ENCODE assay signal across 36 mouse cellular contexts in the genomic region with DNA sequence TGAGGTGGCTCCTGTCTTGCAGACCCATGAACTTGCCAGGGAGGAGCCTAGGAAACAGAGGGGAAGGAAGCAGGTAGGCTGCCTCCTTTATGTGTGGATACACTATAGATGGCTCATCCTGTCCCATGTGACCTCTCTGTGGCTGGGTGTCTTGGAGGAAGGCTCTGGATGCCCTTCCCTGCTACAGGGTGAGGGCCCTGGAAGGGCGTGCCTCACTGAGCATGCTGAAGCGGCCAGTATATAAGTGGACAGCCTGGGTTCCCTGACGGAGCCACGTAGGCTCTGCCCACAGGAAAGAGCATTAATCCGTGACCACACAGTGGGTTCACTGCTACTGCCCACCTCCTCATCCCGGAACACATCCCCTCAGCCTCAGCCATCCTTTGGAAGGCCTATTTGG. TPM values are rescaled to one million over a fixed set of nuclear protein-coding genes. Genes with fewer than 3 reads are reported as not detected.
DNase-seq lines count a peak whose midpoint lies in the region; ATAC-seq and TF ChIP-seq lines count a peak whose summit lies in the region.
"Had no signal": no experiment of that assay in that cellular context is flagged by ENCODE, and none has a peak within 500 bp of the region (broad histone marks: within the 10 kb centered on the region; RNA-seq: fewer than 3 reads in every experiment).

No protein-coding gene starts in this region.

- H3K4me2 ChIP-seq in intestine, postnatal 0 days (replicated peaks; ENCODE audit: low read depth), result no peak overlapping the region
- H3K4me2 ChIP-seq in intestine, embryonic 16.5 days (ENCODE audit: low read depth, low read length), result no peak overlapping the region
- no peak overlapping the region for H3K4me2 ChIP-seq in midbrain, embryonic 16.5 days (ENCODE audit: low read length)
- H3K4me2 ChIP-seq: embryonic facial prominence, embryonic 15.5 days; heart, embryonic 12.5 days; hindbrain, embryonic 14.5 days; liver, embryonic 15.5 days; midbrain, embryonic 15.5 days; neural tube, embryonic 12.5 days had no signal

- no peaks in the 10 kb centered on the region for H3K4me1 ChIP-seq in intestine, postnatal 0 days (replicated peaks; ENCODE audit: control insufficient read depth, insufficient read depth, low read length)
- H3K4me1 ChIP-seq in intestine, embryonic 16.5 days (ENCODE audit: control insufficient read depth, insufficient read depth, low read length), result no peaks in the 10 kb centered on the region; the same call in 1 of the 2 replicates
- no peaks in the 10 kb centered on the region for H3K4me1 ChIP-seq in midbrain, embryonic 16.5 days (ENCODE audit: control insufficient read depth, insufficient read depth, low read length)
- H3K4me1 ChIP-seq: embryonic facial prominence, embryonic 15.5 days; midbrain, embryonic 10.5 days; midbrain, embryonic 15.5 days; neural tube, embryonic 12.5 days had no signal

- DNase-seq in lung, adult 18-20 months, result peak; percentile 42 to 66
- peak; percentile 65 for DNase-seq in lung, postnatal 10 days
- no peak for DNase-seq in heart, postnatal 25 days (ENCODE audit: low spot score)
- DNase-seq: adrenal gland, adult 8-10 months; cerebellum, adult 2 months; cerebellum, postnatal 14 days; gastrocnemius, postnatal 36 days; heart, adult 2 months; kidney, adult 18-20 months; layer of hippocampus, adult 9-11 months; liver; thymus, adult 18-20 months; thymus, postnatal 25 days had no signal

- H3K4me3 ChIP-seq in intestine, postnatal 0 days (ENCODE audit: low read depth, low read length), result no peak overlapping the region
- H3K4me3 ChIP-seq in intestine, embryonic 16.5 days (ENCODE audit: low read length), result no peak overlapping the region
- H3K4me3 ChIP-seq in midbrain, embryonic 16.5 days (ENCODE audit: low read depth, low read length), result no peak overlapping the region
- H3K4me3 ChIP-seq: embryonic facial prominence, embryonic 10.5 days; embryonic facial prominence, embryonic 15.5 days; heart, adult 2 months; heart, embryonic 12.5 days; liver, embryonic 15.5 days; midbrain, embryonic 10.5 days; midbrain, embryonic 15.5 days; myocyte; neural tube, embryonic 12.5 days had no signal

- H3K27ac ChIP-seq in intestine, postnatal 0 days (ENCODE audit: low read depth, low read length), result no peak overlapping the region
- no peak overlapping the region for H3K27ac ChIP-seq in intestine, embryonic 16.5 days (ENCODE audit: low read length)
- no peak overlapping the region for H3K27ac ChIP-seq in midbrain, embryonic 16.5 days (ENCODE audit: low read length)
- H3K27ac ChIP-seq: embryonic facial prominence, embryonic 15.5 days; heart, adult 2 months; hindbrain, embryonic 14.5 days; kidney, postnatal 0 days; liver, embryonic 15.5 days; midbrain, embryonic 10.5 days; midbrain, embryonic 15.5 days; neural tube, embryonic 12.5 days had no signal

- no peak overlapping the region for H3K9ac ChIP-seq in intestine, postnatal 0 days (ENCODE audit: low read depth, low read length)
- H3K9ac ChIP-seq in intestine, embryonic 16.5 days (ENCODE audit: low read depth, low read length), result no peak overlapping the region
- H3K9ac ChIP-seq in midbrain, embryonic 16.5 days (ENCODE audit: low read depth, low read length), result no peak overlapping the region
- H3K9ac ChIP-seq: embryonic facial prominence, embryonic 15.5 days; heart, embryonic 12.5 days; hindbrain, embryonic 14.5 days; liver, embryonic 15.5 days; midbrain, embryonic 15.5 days; neural tube, embryonic 12.5 days had no signal

- no peak for TF ChIP-seq CTCF in intestine, postnatal 0 days (IDR thresholded peaks at IDR 0.05; ENCODE audit: low read depth)

- H3K9me3 ChIP-seq in intestine, postnatal 0 days (ENCODE audit: control insufficient read depth), result no peaks in the 10 kb centered on the region
- H3K9me3 ChIP-seq in intestine, embryonic 16.5 days (ENCODE audit: control insufficient read depth, low read length), result no peaks in the 10 kb centered on the region
- H3K9me3 ChIP-seq in midbrain, embryonic 16.5 days (replicated peaks; ENCODE audit: control insufficient read depth, low read length, poor library complexity, severe bottlenecking), result no peaks in the 10 kb centered on the region
- H3K9me3 ChIP-seq: embryonic facial prominence, embryonic 10.5 days; embryonic facial prominence, embryonic 15.5 days; G1E; heart, embryonic 12.5 days; liver, embryonic 15.5 days; midbrain, embryonic 10.5 days; midbrain, embryonic 15.5 days; neural tube, embryonic 12.5 days had no signal

- no peaks in the 10 kb centered on the region; the same call in 1 of the 2 replicates for H3K36me3 ChIP-seq in intestine, postnatal 0 days (ENCODE audit: control insufficient read depth, insufficient read depth)
- no peaks in the 10 kb centered on the region for H3K36me3 ChIP-seq in intestine, embryonic 16.5 days (ENCODE audit: control insufficient read depth, insufficient read depth, low read length)
- no peaks in the 10 kb centered on the region for H3K36me3 ChIP-seq in midbrain, embryonic 16.5 days (ENCODE audit: control insufficient read depth, insufficient read depth, low read length)
- H3K36me3 ChIP-seq: embryonic facial prominence, embryonic 10.5 days; embryonic facial prominence, embryonic 15.5 days; G1E; heart, embryonic 12.5 days; liver, embryonic 15.5 days; midbrain, embryonic 10.5 days; midbrain, embryonic 15.5 days; neural tube, embryonic 12.5 days had no signal

- 73% methylated on average over 6 of the region's 6 CpGs for WGBS in intestine, postnatal 0 days
- WGBS in intestine, embryonic 16.5 days, result 71% methylated on average over 6 of the region's 6 CpGs
- 82% methylated on average over 6 of the region's 6 CpGs for WGBS in midbrain, embryonic 16.5 days

- ATAC-seq in intestine, postnatal 0 days, result 0 out of 2 replicates have a peak, but pooled peaks have one; percentile 29
- no peak for ATAC-seq in intestine, embryonic 16.5 days
- peak; percentile 22 for ATAC-seq in megakaryocyte, adult 5-6 weeks (ENCODE audit: poor library complexity, severe bottlenecking)
- ATAC-seq in midbrain, embryonic 16.5 days, result no peak
- ATAC-seq: forebrain, embryonic 14.5 days; midbrain, embryonic 15.5 days had no signal

- H3K27me3 ChIP-seq in intestine, postnatal 0 days (replicated peaks; ENCODE audit: control insufficient read depth, insufficient read depth, low read length), result no peaks in the 10 kb centered on the region
- H3K27me3 ChIP-seq in intestine, embryonic 16.5 days (replicated peaks; ENCODE audit: control insufficient read depth, insufficient read depth, low read length), result no peaks in the 10 kb centered on the region
- H3K27me3 ChIP-seq in midbrain, embryonic 16.5 days (ENCODE audit: control insufficient read depth, insufficient read depth, low read depth, low read length), result no peaks in the 10 kb centered on the region
- H3K27me3 ChIP-seq: embryonic facial prominence, embryonic 15.5 days; midbrain, embryonic 15.5 days; neural tube, embryonic 12.5 days had no signal

- intact Hi-C loops in heart, postnatal 25 days (cut with DNase I), result no loop called here

RNA-seq across cellular contexts. Expression of a gene that starts 5.0 kb away (rescaled TPM):
- polyA plus RNA-seq in intestine, postnatal 0 days (2015; fragmentation: Nextera tagmentation; extraction: Ambion mirVana), result not detected in 2 replicates
- polyA plus RNA-seq in intestine, embryonic 16.5 days (2015; fragmentation: Nextera tagmentation; extraction: Ambion mirVana), result 0.07 TPM in 1 of 2 replicates, not detected in the other
- not detected in 2 replicates for total RNA-seq in megakaryocyte, adult 5-6 weeks (2015)
- total RNA-seq in megakaryocyte, adult 5-6 weeks (2017), result not detected in 2 replicates
- 0.09 TPM in 1 of 2 replicates, not detected in the other for polyA plus RNA-seq in midbrain, embryonic 16.5 days (2015; fragmentation: Nextera tagmentation; extraction: Ambion mirVana)
- total RNA-seq in heart, postnatal 25 days (2021), result not detected
- total RNA-seq: adrenal gland, adult 8-10 months; adrenal gland, postnatal 4 days; G1E; gastrocnemius, postnatal 36 days; heart, adult 2 months; hematopoietic stem cell, adult 5-6 weeks; left cerebral cortex, postnatal 10 days had no signal
- polyA plus RNA-seq: cerebellum, adult 2 months; cortical plate, adult 2 months; embryonic facial prominence, embryonic 10.5 days; embryonic facial prominence, embryonic 15.5 days; forebrain, embryonic 14.5 days; G1E; heart, adult 2 months; heart, embryonic 12.5 days; heart, postnatal 0 days; hindbrain, embryonic 14.5 days; kidney, postnatal 0 days; limb, embryonic 11.5 days; liver, embryonic 15.5 days; midbrain, embryonic 10.5 days; midbrain, embryonic 15.5 days; myocyte; neural tube, embryonic 12.5 days; stomach, embryonic 14.5 days had no signal

RNA-seq across cellular contexts. Expression of a gene that starts 18.5 kb away (rescaled TPM):
- polyA plus RNA-seq in intestine, postnatal 0 days (2015; fragmentation: Nextera tagmentation; extraction: Ambion mirVana), result 0.94 and 1.6 TPM in 2 replicates
- 2.1 and 2.6 TPM in 2 replicates for polyA plus RNA-seq in intestine, embryonic 16.5 days (2015; fragmentation: Nextera tagmentation; extraction: Ambion mirVana)
- total RNA-seq in megakaryocyte, adult 5-6 weeks (2015), result 0.07 TPM in 1 of 2 replicates, not detected in the other
- total RNA-seq in megakaryocyte, adult 5-6 weeks (2017), result not detected in 2 replicates
- 1.8 and 2.2 TPM in 2 replicates for polyA plus RNA-seq in midbrain, embryonic 16.5 days (2015; fragmentation: Nextera tagmentation; extraction: Ambion mirVana)
- under 1 TPM in 1 of 2 experiments, not detected in 1; 0.39 TPM for total RNA-seq in heart, postnatal 25 days (2021)
- total RNA-seq: G1E; gastrocnemius, postnatal 36 days; heart, adult 2 months had no signal
- polyA plus RNA-seq: G1E; heart, embryonic 12.5 days; myocyte had no signal

RNA-seq across cellular contexts. Expression of a gene that starts 21.7 kb away (rescaled TPM):
- 222 and 231 TPM in 2 replicates for polyA plus RNA-seq in intestine, postnatal 0 days (2015; fragmentation: Nextera tagmentation; extraction: Ambion mirVana)
- 18.6 and 41.2 TPM in 2 replicates for polyA plus RNA-seq in intestine, embryonic 16.5 days (2015; fragmentation: Nextera tagmentation; extraction: Ambion mirVana)
- total RNA-seq in megakaryocyte, adult 5-6 weeks (2015), result 7.3 and 9.0 TPM in 2 replicates
- total RNA-seq in megakaryocyte, adult 5-6 weeks (2017), result 3.2 and 6.9 TPM in 2 replicates
- polyA plus RNA-seq in midbrain, embryonic 16.5 days (2015; fragmentation: Nextera tagmentation; extraction: Ambion mirVana), result 7.0 and 8.2 TPM in 2 replicates
- total RNA-seq in heart, postnatal 25 days (2021), result 10 to 100 TPM; 25.2 to 26.9 TPM
- total RNA-seq: G1E had no signal
- polyA plus RNA-seq: G1E had no signal

RNA-seq across cellular contexts. Expression of a gene that starts 36.3 kb away (rescaled TPM):
- 48.3 and 50.3 TPM in 2 replicates for polyA plus RNA-seq in intestine, postnatal 0 days (2015; fragmentation: Nextera tagmentation; extraction: Ambion mirVana)
- polyA plus RNA-seq in intestine, embryonic 16.5 days (2015; fragmentation: Nextera tagmentation; extraction: Ambion mirVana), result 43.9 and 46.5 TPM in 2 replicates
- total RNA-seq in megakaryocyte, adult 5-6 weeks (2015), result 0.30 TPM in 1 of 2 replicates, not detected in the other
- 0.37 TPM in 1 of 2 replicates, not detected in the other for total RNA-seq in megakaryocyte, adult 5-6 weeks (2017)
- polyA plus RNA-seq in midbrain, embryonic 16.5 days (2015; fragmentation: Nextera tagmentation; extraction: Ambion mirVana), result 83.7 and 87.0 TPM in 2 replicates
- total RNA-seq in heart, postnatal 25 days (2021), result 10 to 100 TPM in 1 of 2 experiments, 1 to 10 TPM in 1; 7.9 to 11.9 TPM
- polyA plus RNA-seq: G1E had no signal

RNA-seq across cellular contexts. Expression of a gene that starts 47.2 kb away (rescaled TPM):
- 30.8 and 31.3 TPM in 2 replicates for polyA plus RNA-seq in intestine, postnatal 0 days (2015; fragmentation: Nextera tagmentation; extraction: Ambion mirVana)
- 42.7 and 48.0 TPM in 2 replicates for polyA plus RNA-seq in intestine, embryonic 16.5 days (2015; fragmentation: Nextera tagmentation; extraction: Ambion mirVana)
- total RNA-seq in megakaryocyte, adult 5-6 weeks (2015), result 40.4 and 42.5 TPM in 2 replicates
- 45.6 and 49.4 TPM in 2 replicates for total RNA-seq in megakaryocyte, adult 5-6 weeks (2017)
- polyA plus RNA-seq in midbrain, embryonic 16.5 days (2015; fragmentation: Nextera tagmentation; extraction: Ambion mirVana), result 174 and 187 TPM in 2 replicates
- total RNA-seq in heart, postnatal 25 days (2021), result 10 to 100 TPM; 41.0 to 42.6 TPM

Comparison
In these comparisons a context has a peak if more than half of its experiments do, and no peak if none do; other contexts are left out.
1. ATAC-seq: peak in intestine, postnatal 0 days (single experiment) and megakaryocyte, adult 5-6 weeks (single experiment); none in intestine, embryonic 16.5 days (single experiment) and midbrain, embryonic 16.5 days (single experiment).